Mouse (Mus musculus): ENCODE results near the gene Igf1r.

GRCm38 (mm10) chr7:68061434-68061833 is 108.8 kb downstream of the Igf1r start:
- TF ChIP-seq CTCF (IDR thresholded peaks at IDR 0.05), result no peak
- TF ChIP-seq EP300 (IDR thresholded peaks at IDR 0.05), result no peak
